Mouse (Mus musculus) intestine, embryonic 14.5 days (tissue): ENCODE measurements around the gene Pla2g4e. TPM values are rescaled to one million over a fixed set of nuclear protein-coding genes. Genes with fewer than 3 reads are reported as not detected.

Source experiments
- ATAC-seq: fragments of 200-750 bp; cut with Nextera tagmentation; replicated peaks from 2 replicates; pipeline ENCODE4 v1.8.0; 2017; ENCODE audit warnings: low read depth, moderate number of reproducible peaks, moderate TSS enrichment, moderate library complexity; ENCODE audit not compliant: low FRiP score, low TSS enrichment
- DNase-seq: peaks from one replicate; pipeline ENCODE4 v3.0.0-alpha.2; 2018; ENCODE audit warnings: low spot score
- H3K27ac ChIP-seq: fragments of 300-500 bp; sonication (generic); 2 replicates; pipeline ENCODE4 v1.5.1; 2014; ENCODE audit warnings: low read depth, mild to moderate bottlenecking, control low read depth
- H3K27me3 ChIP-seq: fragments of 300-500 bp; sonication (generic); replicated peaks from 2 replicates; pipeline ENCODE4 v1.6.1; 2014; ENCODE audit warnings: low read length, control low read depth; ENCODE audit not compliant: control insufficient read depth, insufficient read depth
- H3K36me3 ChIP-seq: fragments of 300-500 bp; sonication (generic); 2 replicates; pipeline ENCODE4 v1.6.1; 2014; ENCODE audit warnings: low read length, control low read depth; ENCODE audit not compliant: control insufficient read depth, insufficient read depth
- H3K4me1 ChIP-seq: fragments of 300-500 bp; sonication (generic); replicated peaks from 2 replicates; pipeline ENCODE4 v1.6.1; 2014; ENCODE audit warnings: low read length, control low read depth, mixed read lengths; ENCODE audit not compliant: control insufficient read depth, insufficient read depth
- H3K4me2 ChIP-seq: fragments of 300-500 bp; sonication (generic); 2 replicates; pipeline ENCODE4 v1.6.1; 2014; ENCODE audit warnings: low read length
- H3K4me3 ChIP-seq: fragments of 300-500 bp; sonication (generic); 2 replicates; pipeline ENCODE4 v1.5.1; 2014; ENCODE audit warnings: low read depth, low read length, control low read depth, mixed read lengths
- H3K9ac ChIP-seq: fragments of 300-500 bp; sonication (generic); 2 replicates; pipeline ENCODE4 v1.6.1; 2014; ENCODE audit warnings: mild to moderate bottlenecking, low read length
- H3K9me3 ChIP-seq: fragments of 300-500 bp; sonication (generic); 2 replicates; pipeline ENCODE4 v1.6.1; 2016; ENCODE audit warnings: low read length, control low read depth; ENCODE audit not compliant: control insufficient read depth
- WGBS: fragments of 180-500 bp; shearing (Covaris S2); extraction: QIAGEN DNeasy Blood & Tissue Kit; methylation state at CpG from one replicate; pipeline ENCODE4 v1.1.7; 2014; 5-methylcytosine and 5-hydroxymethylcytosine counted together
- polyA plus RNA-seq: library from polyadenylated mRNA; unstranded; fragments of >200 nt; fragmentation: Nextera tagmentation; extraction: Ambion mirVana; gene quantifications from 2 replicates; pipeline ENCODE4 v1.2.1, GENCODE M21; 2014

Gene Pla2g4e
- polyA plus RNA-seq = 0.05 and 0.07 TPM in 2 replicates

GRCm38 (mm10) chr2:120244679-120245420, at the start of gene Pla2g4e:
Gene Pla2g4e, minus strand, starts transcription at chr2:120245335.
- H3K4me1 ChIP-seq = no peaks in the 10 kb centered on the region; the same call in 1 of the 2 replicates
- no peaks in the 10 kb centered on the region for H3K9me3 ChIP-seq
- H3K4me3 ChIP-seq = peak within 1 kb of the TSS; percentile 37
- DNase-seq (peak; percentile 69), ATAC-seq (0 out of 2 replicates have a peak, but pooled peaks have one; percentile 60)
- no peak within 1 kb of the TSS for H3K27ac ChIP-seq
- WGBS = 4% methylated on average over 27 of the region's 27 CpGs
- H3K27me3 ChIP-seq = peaks cover 14% of the 10 kb centered on the region
- H3K9ac ChIP-seq = peak within 1 kb of the TSS; percentile 11; the same call in 1 of the 2 replicates
- peak within 1 kb of the TSS; percentile 73 for H3K4me2 ChIP-seq
- no peaks in the 10 kb centered on the region for H3K36me3 ChIP-seq

- 83% methylated on average over 9 of the region's 9 CpGs for WGBS
- Histone ChIP-seq H3K27me3 (no peaks in the 10 kb centered on the region), H3K9me3 (no peaks in the 10 kb centered on the region), H3K9ac (no peak overlapping the region), H3K4me2 (no peak overlapping the region), H3K27ac (no peak overlapping the region), H3K4me1 (no peaks in the 10 kb centered on the region), H3K4me3 (no peak overlapping the region), H3K36me3 (no peaks in the 10 kb centered on the region)
- DNase-seq = no peak
- no peak for ATAC-seq
These were observed 46.4 kb upstream of the Pla2g4e start for GRCm38 (mm10) chr2:120291471-120292078.

GRCm38 (mm10) chr2:120288995-120289394, 43.9 kb upstream of the Pla2g4e start, which contains the start of gene Pla2g4d:
Gene Pla2g4d, minus strand, starts transcription at chr2:120289197.
- no peak for DNase-seq
- no peak for ATAC-seq
- H3K4me3 ChIP-seq = no peak within 1 kb of the TSS
- no peaks in the 10 kb centered on the region for H3K36me3 ChIP-seq
- H3K27ac ChIP-seq = no peak within 1 kb of the TSS
- H3K4me2 ChIP-seq = no peak within 1 kb of the TSS
- H3K9me3 ChIP-seq = no peaks in the 10 kb centered on the region
- H3K27me3 ChIP-seq = no peaks in the 10 kb centered on the region
- WGBS = 67% methylated on average over 5 of the region's 5 CpGs
- H3K9ac ChIP-seq = no peak within 1 kb of the TSS
- no peaks in the 10 kb centered on the region for H3K4me1 ChIP-seq

GRCm38 (mm10) chr2:120288401-120288800, 43.3 kb upstream of the Pla2g4e start:
- no peaks in the 10 kb centered on the region for H3K36me3 ChIP-seq

GRCm38 (mm10) chr2:120285639-120286038, 40.5 kb upstream of the Pla2g4e start:
- WGBS = 74% methylated on average over 4 of the region's 4 CpGs
- ATAC-seq (no peak), DNase-seq (no peak)
- Histone ChIP-seq H3K4me3 (no peak overlapping the region), H3K27ac (no peak overlapping the region), H3K9me3 (no peaks in the 10 kb centered on the region), H3K9ac (no peak overlapping the region), H3K36me3 (no peaks in the 10 kb centered on the region), H3K4me2 (no peak overlapping the region), H3K4me1 (no peaks in the 10 kb centered on the region), H3K27me3 (no peaks in the 10 kb centered on the region)

More at GRCm38 (mm10) chr2:120288401-120288800, 43.3 kb upstream of the Pla2g4e start:
- H3K9ac ChIP-seq = no peak overlapping the region
- H3K9me3 ChIP-seq = no peaks in the 10 kb centered on the region
- WGBS = 86% methylated on average over 3 of the region's 3 CpGs
- ATAC-seq (no peak), DNase-seq (no peak)
- H3K4me2 ChIP-seq = no peak overlapping the region
- H3K4me1 ChIP-seq = no peaks in the 10 kb centered on the region
- H3K27ac ChIP-seq = no peak overlapping the region
- no peaks in the 10 kb centered on the region for H3K27me3 ChIP-seq
- no peak overlapping the region for H3K4me3 ChIP-seq

GRCm38 (mm10) chr2:120284705-120285104, 39.6 kb upstream of the Pla2g4e start:
- Histone ChIP-seq H3K4me1 (no peaks in the 10 kb centered on the region), H3K27me3 (no peaks in the 10 kb centered on the region), H3K36me3 (no peaks in the 10 kb centered on the region), H3K4me2 (no peak overlapping the region), H3K4me3 (no peak overlapping the region), H3K9ac (no peak overlapping the region), H3K9me3 (no peaks in the 10 kb centered on the region), H3K27ac (no peak overlapping the region)
- DNase-seq (no peak), ATAC-seq (no peak)

- H3K9me3 ChIP-seq = no peaks in the 10 kb centered on the region
- H3K36me3 ChIP-seq = no peaks in the 10 kb centered on the region
- H3K4me1 ChIP-seq = no peaks in the 10 kb centered on the region
- no peak overlapping the region for H3K4me2 ChIP-seq
- no peak overlapping the region for H3K9ac ChIP-seq
- H3K27me3 ChIP-seq = no peaks in the 10 kb centered on the region
- H3K4me3 ChIP-seq = no peak overlapping the region
- DNase-seq (no peak), ATAC-seq (no peak)
- WGBS = 84% methylated on average over 5 of the region's 5 CpGs
- H3K27ac ChIP-seq = no peak overlapping the region
These were observed 39.0 kb upstream of the Pla2g4e start for GRCm38 (mm10) chr2:120284094-120284493.

GRCm38 (mm10) chr2:120283550-120283949, 38.4 kb upstream of the Pla2g4e start:
- 41% methylated on average over 6 of the region's 6 CpGs for WGBS
- H3K9ac ChIP-seq = no peak overlapping the region

More at GRCm38 (mm10) chr2:120283550-120283949, 38.4 kb upstream of the Pla2g4e start:
- Histone ChIP-seq H3K36me3 (no peaks in the 10 kb centered on the region), H3K4me2 (no peak overlapping the region), H3K9me3 (no peaks in the 10 kb centered on the region), H3K4me3 (no peak overlapping the region), H3K27me3 (no peaks in the 10 kb centered on the region), H3K4me1 (no peaks in the 10 kb centered on the region), H3K27ac (no peak overlapping the region)
- DNase-seq (no peak), ATAC-seq (no peak)
